Mouse (Mus musculus) heart, adult 11 months (tissue): Measurements from ENCODE around the gene Sema7a.

Experiments
- DNase-seq: peaks from one replicate; pipeline ENCODE4 v3.0.0; 2022

Gene Sema7a

DNA sequence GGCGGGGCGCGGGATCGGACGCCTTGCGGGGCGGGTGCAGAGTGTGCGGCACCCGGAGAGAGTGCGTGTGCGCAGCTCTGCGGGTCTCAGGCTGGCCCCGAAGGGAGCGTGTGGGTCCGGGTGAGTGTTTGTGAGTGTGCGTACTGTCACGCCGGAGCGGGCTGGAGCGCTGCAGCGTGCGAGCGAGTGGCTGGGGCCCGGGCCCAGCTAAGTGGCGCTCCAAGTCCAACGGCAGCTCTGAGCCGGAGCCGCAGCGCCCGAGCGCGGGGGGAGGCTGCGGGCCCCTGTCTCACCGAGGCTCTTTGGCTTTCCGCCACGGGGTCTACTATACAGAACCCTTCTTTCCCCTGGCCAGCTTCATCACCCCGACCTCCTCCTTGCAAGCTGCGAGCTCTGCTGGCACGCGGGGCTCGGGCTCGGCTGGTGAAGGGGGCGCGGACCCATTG is 460 bp downstream of the Sema7a start:
- DNase-seq, result no peak

GRCm38 (mm10) chr9:57940861-57941638 is 1.1 kb downstream of the Sema7a start:
- peak; percentile 94 for DNase-seq

- DNase-seq, result peak; percentile 92
Measured at GRCm38 (mm10) chr9:57942039-57942438, 2.1 kb downstream of the Sema7a start.

GRCm38 (mm10) chr9:57943067-57943466 is 3.2 kb downstream of the Sema7a start:
- peak; percentile 97 for DNase-seq

- peak; percentile 95 for DNase-seq
Measured at GRCm38 (mm10) chr9:57944572-57944971, 4.7 kb downstream of the Sema7a start.

- DNase-seq, result peak; percentile 92
Measured at GRCm38 (mm10) chr9:57945771-57946616, 6.1 kb downstream of the Sema7a start.

DNA sequence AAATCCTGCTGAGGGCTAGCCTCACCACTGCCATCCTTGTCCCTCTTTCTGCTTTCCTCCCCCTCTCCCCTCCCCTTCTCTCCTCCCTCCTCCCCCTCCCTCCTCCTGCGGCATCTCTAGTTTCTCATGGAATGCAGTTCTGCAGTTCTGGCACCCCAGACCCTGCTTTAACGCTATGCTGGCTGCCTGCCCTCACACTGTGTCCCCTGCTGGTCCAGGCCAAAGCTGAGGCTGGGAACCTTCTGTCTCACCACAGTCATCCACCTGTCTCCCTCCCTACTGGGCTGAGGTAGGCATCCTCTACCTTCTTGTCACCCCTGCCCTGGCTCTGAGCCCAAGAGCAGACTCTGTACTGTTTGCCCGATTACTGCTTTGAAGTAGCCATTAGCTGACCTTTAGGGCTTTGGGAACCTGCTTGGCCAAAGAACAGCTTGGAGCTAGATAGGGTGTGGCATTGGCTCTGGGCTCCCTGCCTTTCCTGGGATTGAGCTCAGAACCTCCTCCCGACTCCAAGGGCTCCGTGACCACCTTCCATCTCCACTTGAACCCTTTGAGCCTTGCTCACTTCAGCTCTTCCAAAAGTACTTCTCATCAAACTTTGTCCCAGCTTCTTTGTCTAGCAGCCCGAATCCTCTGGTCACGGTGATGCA is 7.6 kb downstream of the Sema7a start:
- DNase-seq, result peak; percentile 94

- peak; percentile 94 for DNase-seq
Measured at GRCm38 (mm10) chr9:57948333-57948931, 8.5 kb downstream of the Sema7a start.

- DNase-seq, result peak; percentile 91
Measured at GRCm38 (mm10) chr9:57949102-57949704, 9.3 kb downstream of the Sema7a start.

DNA sequence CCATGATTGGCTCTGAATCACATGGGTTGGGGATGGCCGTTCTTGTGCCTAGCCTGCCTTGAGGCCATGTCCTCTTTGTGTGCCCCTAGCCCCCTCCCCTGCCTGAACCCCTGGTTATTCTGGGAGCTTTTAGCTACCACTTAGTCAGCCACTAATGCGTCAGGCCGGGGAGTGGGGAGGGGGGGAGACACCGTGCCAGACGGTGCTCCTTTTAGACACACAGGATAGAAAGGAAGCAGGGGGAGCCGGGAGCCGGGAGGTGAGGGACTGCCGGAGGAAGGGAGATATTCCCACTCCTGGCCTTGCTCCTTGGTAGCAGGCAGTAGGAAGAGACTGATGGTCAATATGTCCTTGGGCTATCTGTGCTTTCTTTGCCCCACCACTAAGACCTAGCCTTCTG is 10.0 kb downstream of the Sema7a start:
- peak; percentile 95 for DNase-seq

GRCm38 (mm10) chr9:57950519-57950918 is 10.6 kb downstream of the Sema7a start:
- peak; percentile 90 for DNase-seq

- peak; percentile 89 for DNase-seq
Measured at GRCm38 (mm10) chr9:57951993-57952392, 12.1 kb downstream of the Sema7a start.

- DNase-seq, result peak; percentile 92
Measured at GRCm38 (mm10) chr9:57954962-57955744, 15.2 kb downstream of the Sema7a start.

- DNase-seq, result no peak
Measured at GRCm38 (mm10) chr9:57955764-57956163, 15.9 kb downstream of the Sema7a start.

- no peak for DNase-seq
Measured at GRCm38 (mm10) chr9:57956196-57956837, 16.4 kb downstream of the Sema7a start.

GRCm38 (mm10) chr9:57956838-57957236 is 16.9 kb downstream of the Sema7a start:
- DNase-seq, result no peak

- peak; percentile 96 for DNase-seq
Measured at GRCm38 (mm10) chr9:57958615-57959014, 18.7 kb downstream of the Sema7a start.

DNA sequence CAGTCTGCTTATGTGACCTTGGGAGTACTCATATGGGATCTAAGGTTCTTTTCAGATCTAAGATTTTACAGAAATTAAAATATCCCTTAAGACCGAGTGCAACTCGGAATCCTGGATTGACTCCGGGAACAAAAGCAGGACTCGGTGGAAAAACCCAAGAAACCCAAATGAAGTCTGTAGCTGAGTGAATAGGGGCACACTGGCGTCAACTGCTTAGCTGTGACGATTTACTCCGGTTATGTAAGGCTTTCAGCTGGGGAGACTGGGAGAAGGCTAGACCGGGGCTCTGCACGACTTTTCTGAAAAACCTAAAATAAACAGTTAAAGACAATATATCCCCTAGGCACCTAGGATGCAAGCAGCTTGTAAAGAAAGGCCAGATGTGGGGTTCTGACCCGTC is 19.5 kb downstream of the Sema7a start:
- no peak for DNase-seq

- peak; percentile 92 for DNase-seq
Measured at GRCm38 (mm10) chr9:57959886-57960866, 20.3 kb downstream of the Sema7a start.

DNA sequence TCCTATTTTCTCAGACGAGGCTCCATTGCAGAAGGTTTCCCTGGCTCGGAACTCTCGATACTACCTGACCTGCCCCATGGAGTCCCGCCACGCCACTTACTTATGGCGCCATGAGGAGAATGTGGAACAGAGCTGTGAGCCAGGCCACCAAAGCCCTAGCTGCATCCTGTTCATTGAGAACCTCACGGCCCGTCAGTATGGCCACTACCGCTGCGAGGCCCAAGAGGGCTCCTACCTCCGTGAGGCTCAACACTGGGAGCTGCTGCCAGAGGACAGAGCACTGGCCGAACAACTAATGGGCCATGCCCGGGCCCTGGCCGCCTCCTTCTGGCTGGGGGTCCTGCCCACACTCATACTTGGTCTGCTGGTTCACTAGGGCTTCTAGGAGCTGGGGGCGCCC is 21.3 kb downstream of the Sema7a start:
- peak; percentile 93 for DNase-seq
